In the genomic region with DNA sequence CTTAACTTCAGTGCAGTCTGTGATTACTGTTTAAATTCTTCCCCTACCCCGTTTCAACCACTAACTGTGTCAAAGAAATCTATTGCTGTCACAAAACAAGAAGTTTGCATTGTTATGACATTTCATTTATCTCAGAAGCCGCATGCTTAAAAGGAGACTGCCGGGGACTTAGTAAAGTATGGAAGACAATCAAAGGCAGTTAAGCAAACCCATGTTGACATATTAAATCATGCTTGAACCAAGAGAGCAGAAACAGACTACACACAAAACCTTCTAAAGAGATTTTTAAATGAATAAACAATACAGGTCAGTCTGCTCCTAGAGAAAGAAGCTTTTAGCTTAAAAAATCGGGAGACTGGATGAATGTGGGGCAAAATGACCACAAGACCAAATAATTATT, we compare ENCODE assay signal across 25 mouse cellular contexts.
A peak's percentile ranks its signal among the peaks of the same experiment; 100 is the strongest.
DNase-seq lines count a peak whose midpoint lies in the region; ATAC-seq and TF ChIP-seq lines count a peak whose summit lies in the region.
"Had no signal": no experiment of that assay in that cellular context is flagged by ENCODE, and none has a peak within 500 bp of the region (broad histone marks: within the 10 kb centered on the region; RNA-seq: fewer than 3 reads in every experiment).

No protein-coding gene starts in this region.

- ATAC-seq in lung, embryonic 14.5 days (ENCODE audit: insufficient read depth): no peak
- ATAC-seq in monocyte, adult 5-6 weeks (replicated peaks; ENCODE audit: insufficient number of reproducible peaks, low FRiP score, low TSS enrichment, poor library complexity, severe bottlenecking): no peak
- ATAC-seq: activated CD4-positive, CD25-positive, alpha-beta regulatory T cell, adult 4 months; CD4-positive, CD25-positive, alpha-beta regulatory T cell, adult 4 months; forebrain, embryonic 14.5 days; hindbrain, postnatal 0 days; inflammation-experienced regulatory T-cells, adult 6 months had no signal

- H3K9me3 ChIP-seq in lung, embryonic 14.5 days (ENCODE audit: low read depth, low read length): no peaks in the 10 kb centered on the region
- H3K9me3 ChIP-seq: embryonic facial prominence, embryonic 13.5 days; forebrain, embryonic 10.5 days; heart, embryonic 10.5 days; heart, embryonic 13.5 days had no signal

- no peak overlapping the region for H3K4me2 ChIP-seq in lung, embryonic 14.5 days
- H3K4me2 ChIP-seq: embryonic facial prominence, embryonic 13.5 days; heart, embryonic 13.5 days; hindbrain, embryonic 14.5 days had no signal

- no peak overlapping the region for H3K4me3 ChIP-seq in lung, embryonic 14.5 days (ENCODE audit: low read depth, low read length)
- H3K4me3 ChIP-seq: embryonic facial prominence, embryonic 13.5 days; forebrain, embryonic 10.5 days; heart, embryonic 10.5 days; heart, embryonic 13.5 days had no signal

- 28% methylated on average over 4 of the region's 4 CpGs for WGBS in lung, embryonic 14.5 days

- no peak overlapping the region for H3K9ac ChIP-seq in lung, embryonic 14.5 days
- H3K9ac ChIP-seq: embryonic facial prominence, embryonic 13.5 days; heart, embryonic 13.5 days; hindbrain, embryonic 14.5 days had no signal

- H3K27ac ChIP-seq in lung, embryonic 14.5 days (ENCODE audit: low read depth): no peak overlapping the region; the same call in 1 of the 2 replicates
- H3K27ac ChIP-seq: embryonic facial prominence, embryonic 13.5 days; forebrain, embryonic 10.5 days; heart, embryonic 10.5 days; heart, embryonic 13.5 days; hindbrain, embryonic 14.5 days; hindbrain, postnatal 0 days had no signal

- DNase-seq in lung, embryonic 14.5 days: peak; percentile 18
- no peak for DNase-seq in lung, adult 18-20 months
- peak; percentile 64 for DNase-seq in Muller cell, postnatal 12 days (ENCODE audit: inconsistent ontology term)
- peak; percentile 87 for DNase-seq in retina, embryonic 14.5 days (ENCODE audit: low spot score)
- no peak for DNase-seq in cerebellum, postnatal 36 days
- DNase-seq: adrenal gland, adult 8-10 months; adrenal gland, postnatal 25 days; cerebellum, adult 11-12 months; cerebellum, adult 8-10 months; cerebellum, postnatal 10 days; gastrocnemius, postnatal 25 days; heart, adult 18-20 months; heart, postnatal 14 days; heart, postnatal 4 days had no signal

- H3K4me1 ChIP-seq in lung, embryonic 14.5 days (ENCODE audit: insufficient read depth): no peaks in the 10 kb centered on the region
- H3K4me1 ChIP-seq: embryonic facial prominence, embryonic 13.5 days; heart, embryonic 10.5 days; heart, embryonic 13.5 days had no signal

- H3K36me3 ChIP-seq in lung, embryonic 14.5 days (ENCODE audit: insufficient read depth): no peaks in the 10 kb centered on the region
- H3K36me3 ChIP-seq: embryonic facial prominence, embryonic 13.5 days; forebrain, embryonic 10.5 days; heart, embryonic 10.5 days; heart, embryonic 13.5 days had no signal

- no peak for TF ChIP-seq CTCF in lung, embryonic 14.5 days (IDR thresholded peaks at IDR 0.05; ENCODE audit: low read depth)

- H3K27me3 ChIP-seq in lung, embryonic 14.5 days (ENCODE audit: insufficient read depth, low read length): no peaks in the 10 kb centered on the region
- H3K27me3 ChIP-seq: embryonic facial prominence, embryonic 13.5 days; heart, embryonic 13.5 days had no signal

Comparison
In these comparisons a context has a peak if more than half of its experiments do, and no peak if none do; other contexts are left out.
1. DNase-seq: peak in lung, embryonic 14.5 days (single experiment), Muller cell, postnatal 12 days (single experiment) and retina, embryonic 14.5 days (single experiment); none in lung, adult 18-20 months (0 of 2) and cerebellum, postnatal 36 days (0 of 2).